Mouse (Mus musculus) natural killer cell, adult 2 months (primary cell): Measurements from ENCODE around the gene Lrrc32.

ENCODE experiments used
- DNase-seq, 2 experiments: peaks; one replicate each; pipeline ENCODE4 v3.0.0; 2022; ENCODE audit warnings: low spot score in 2 of 2

The Lrrc32 gene

GRCm38 (mm10) chr7:98489131-98489530 is at the start of gene Lrrc32:
Lrrc32 (plus strand) TSS chr7:98489283.
- peak in 1 of 2 experiments; percentile 26 for DNase-seq

GRCm38 (mm10) chr7:98439956-98440466 is 49.1 kb upstream of the Lrrc32 start, which contains the start of gene Gucy2d:
Gucy2d (plus strand) TSS chr7:98440416.
- DNase-seq: no peak

- DNase-seq: no peak
Measured at GRCm38 (mm10) chr7:98446873-98447272, 42.2 kb upstream of the Lrrc32 start.

GRCm38 (mm10) chr7:98447585-98448308 is 41.3 kb upstream of the Lrrc32 start:
- DNase-seq: no peak

DNA sequence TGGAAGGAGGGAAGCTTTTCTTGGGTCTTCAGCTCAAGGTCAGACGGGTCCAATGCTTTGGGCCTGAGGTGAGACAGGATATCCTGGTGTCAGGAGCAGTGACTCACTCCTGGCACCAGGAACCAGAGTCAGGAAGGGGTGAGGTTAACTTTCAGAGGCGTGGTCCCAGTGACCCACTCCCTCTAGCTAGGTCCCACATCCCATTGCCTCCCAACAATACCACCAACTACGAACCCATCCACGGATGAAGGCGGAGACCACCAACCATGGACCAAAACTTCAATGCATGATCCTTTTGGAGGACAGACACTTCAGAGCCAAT is 40.8 kb upstream of the Lrrc32 start:
- DNase-seq: no peak

- no peak for DNase-seq
Measured at GRCm38 (mm10) chr7:98449696-98450095, 39.4 kb upstream of the Lrrc32 start.

- DNase-seq: no peak
Measured at GRCm38 (mm10) chr7:98454397-98455120, 34.5 kb upstream of the Lrrc32 start.

DNA sequence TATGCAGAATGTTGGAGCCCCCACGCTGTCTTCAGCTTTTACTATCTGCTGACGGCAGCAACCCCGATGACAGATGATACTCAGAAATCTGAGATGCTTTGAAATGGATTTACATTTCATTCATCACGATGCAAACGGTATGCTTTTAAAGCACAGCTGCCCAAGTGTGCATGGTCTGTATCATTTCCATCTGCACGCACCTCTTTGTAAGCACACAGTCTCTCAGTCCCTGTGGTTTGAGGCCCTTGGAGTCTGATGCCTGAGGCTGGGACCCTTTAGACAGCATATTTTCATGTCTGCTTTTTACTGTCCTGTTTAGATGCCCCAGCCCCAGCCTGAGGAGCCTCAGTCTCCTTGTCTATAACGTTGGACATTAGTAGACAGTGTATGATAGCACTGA is 28.8 kb upstream of the Lrrc32 start:
- DNase-seq: no peak

DNA sequence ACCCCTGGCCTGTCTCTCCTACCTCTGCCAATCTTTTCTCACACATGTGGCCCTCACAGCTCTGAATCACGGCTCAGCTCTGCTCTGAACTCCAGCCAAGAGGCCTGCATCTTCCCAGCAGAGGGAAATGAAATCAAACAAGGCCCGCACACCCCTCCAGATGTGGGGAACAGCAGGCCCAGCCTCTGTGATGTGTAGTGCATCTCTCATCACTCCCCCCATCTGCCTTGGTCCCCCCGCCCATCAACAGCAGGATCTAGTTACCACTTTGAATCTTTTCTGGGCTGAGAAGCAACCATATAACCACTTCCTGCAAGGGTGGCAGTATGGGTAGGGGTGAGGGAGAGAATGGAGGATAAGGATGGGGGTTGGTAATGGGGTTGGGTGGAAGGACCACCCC is 20.0 kb upstream of the Lrrc32 start:
- no peak for DNase-seq

GRCm38 (mm10) chr7:98472529-98472928 is 16.6 kb upstream of the Lrrc32 start:
- DNase-seq: no peak

DNA sequence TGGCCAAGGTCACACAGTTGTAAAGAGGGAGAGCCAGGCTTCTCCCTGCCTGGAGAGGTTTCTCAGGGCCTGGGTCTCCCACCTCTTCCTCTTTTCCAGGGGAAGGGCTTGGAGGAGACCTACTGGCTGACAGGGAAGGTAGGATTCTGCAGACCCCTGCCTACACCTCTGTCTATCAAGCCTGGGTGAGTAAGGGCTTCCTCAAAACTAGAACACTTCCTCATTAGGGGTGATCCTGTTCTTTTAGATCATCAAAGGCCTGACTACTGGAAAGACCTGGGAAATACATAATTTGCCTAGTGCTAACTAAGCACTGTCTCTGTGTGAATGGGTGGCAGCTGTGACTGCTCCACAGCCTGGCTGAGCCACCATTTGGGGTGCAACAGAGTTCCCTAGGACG is 14.5 kb upstream of the Lrrc32 start:
- no peak for DNase-seq

DNA sequence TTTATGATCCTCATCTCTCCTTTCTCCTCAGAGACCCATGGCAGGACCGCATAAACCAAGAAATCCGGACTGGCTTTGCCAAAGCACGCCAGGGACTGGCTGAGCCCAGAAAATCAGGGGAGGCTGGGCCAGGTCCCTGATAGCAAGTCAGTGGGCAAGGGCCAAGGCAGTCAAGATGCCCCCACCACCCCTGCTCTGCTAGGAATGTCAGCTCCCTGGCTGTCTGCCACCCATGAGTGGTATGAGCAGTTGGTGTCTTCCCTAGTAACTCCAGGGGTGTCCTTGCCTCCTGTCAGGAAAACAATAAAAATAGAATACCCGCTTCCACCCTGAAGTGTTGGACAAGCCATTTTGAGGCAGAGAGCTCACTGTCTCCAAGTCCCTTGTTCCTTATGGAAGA is 11.9 kb upstream of the Lrrc32 start:
- DNase-seq: no peak

GRCm38 (mm10) chr7:98480481-98480880 is 8.6 kb upstream of the Lrrc32 start:
- DNase-seq: no peak

GRCm38 (mm10) chr7:98481066-98481734 is 7.9 kb upstream of the Lrrc32 start:
- DNase-seq: peak; percentile 54 to 72

DNA sequence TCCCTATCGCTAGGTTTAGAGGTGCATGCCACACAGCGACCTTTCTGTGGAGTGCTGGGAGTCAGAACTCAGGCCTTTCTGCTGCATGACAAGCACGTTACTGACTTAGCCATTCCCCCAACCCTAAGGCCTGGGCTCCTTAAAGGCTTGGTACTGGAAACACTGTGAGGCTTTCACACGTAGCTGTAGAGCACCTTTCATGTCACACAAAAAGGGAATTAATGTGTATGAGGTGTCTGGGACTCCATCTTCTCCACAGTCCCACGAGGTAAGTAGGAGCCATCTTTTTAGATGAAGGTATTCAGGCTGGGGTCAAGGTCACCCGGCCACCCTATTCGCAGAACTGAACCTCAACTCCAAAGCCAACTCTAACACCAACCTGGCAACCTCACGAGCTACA is 7.2 kb upstream of the Lrrc32 start:
- no peak for DNase-seq

DNA sequence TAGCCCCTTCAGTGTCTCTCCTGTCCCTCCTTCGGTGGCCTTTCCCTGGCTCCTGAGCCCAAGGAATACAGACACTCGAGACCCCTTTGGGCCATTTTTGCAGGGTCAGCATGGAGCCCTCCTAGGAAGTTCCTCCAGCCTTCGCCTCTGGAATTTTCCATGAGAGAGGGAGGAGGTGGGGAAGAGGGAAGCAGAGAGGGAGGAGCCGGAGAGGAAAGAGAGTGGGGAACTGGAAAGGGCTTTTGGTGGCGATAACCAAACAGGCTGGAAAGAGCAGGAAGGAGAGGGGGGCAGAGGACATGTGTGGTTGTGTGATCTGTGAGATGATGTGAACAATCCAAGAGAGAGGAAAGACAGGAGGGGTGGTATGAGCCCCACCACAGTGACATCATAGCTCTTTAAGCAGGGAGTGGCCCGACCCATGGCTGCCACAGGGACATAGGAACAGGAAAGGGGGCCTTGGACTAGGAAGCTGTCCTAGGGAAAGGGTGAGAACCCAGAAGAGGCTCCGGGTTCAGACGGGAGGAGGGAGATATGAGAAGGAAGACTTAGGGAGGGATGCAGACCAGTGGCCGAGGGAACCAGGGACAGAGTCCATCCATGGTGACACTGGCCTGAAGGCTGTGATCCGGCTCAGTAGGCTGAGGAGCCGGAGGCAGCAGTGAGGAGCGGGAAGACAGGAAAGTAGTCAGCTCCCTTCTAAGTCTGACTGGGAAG is 6.4 kb upstream of the Lrrc32 start:
- DNase-seq: no peak

DNA sequence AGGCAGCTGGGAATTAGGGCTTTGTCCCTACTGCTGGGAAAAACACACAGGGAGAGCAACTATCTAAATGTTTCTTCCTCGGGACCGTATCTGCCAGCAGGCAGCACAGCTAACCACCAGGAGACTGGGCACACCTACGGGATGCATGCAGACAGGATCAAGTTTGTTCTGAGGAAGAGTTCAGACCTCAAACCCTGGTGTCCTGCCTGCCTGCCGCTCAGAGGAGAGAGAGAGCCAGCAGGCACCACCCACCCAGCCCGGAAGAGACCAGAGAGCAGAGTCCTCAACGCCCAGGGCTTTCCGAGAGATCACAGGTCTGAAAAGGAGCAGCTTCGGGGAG is 5.8 kb upstream of the Lrrc32 start:
- no peak for DNase-seq

DNA sequence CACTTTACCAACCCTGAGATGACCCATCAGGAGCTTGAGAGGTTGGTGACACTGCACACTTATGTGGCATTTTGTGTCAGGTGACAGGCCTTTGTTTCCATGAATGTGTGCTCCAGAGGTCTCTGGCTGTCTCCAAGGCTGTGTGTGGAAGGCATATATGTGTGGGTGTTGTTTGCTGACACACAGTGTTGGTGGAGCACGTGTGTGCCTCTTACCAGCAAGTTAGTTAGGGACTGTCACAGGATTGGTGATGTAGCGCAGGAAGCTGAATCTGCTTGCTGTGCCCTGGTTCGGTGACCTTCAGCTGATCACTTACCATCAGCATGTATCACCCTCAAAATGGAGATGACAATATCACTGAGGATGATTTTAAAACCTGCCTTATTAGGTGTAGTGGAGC is 4.2 kb upstream of the Lrrc32 start:
- no peak for DNase-seq

DNA sequence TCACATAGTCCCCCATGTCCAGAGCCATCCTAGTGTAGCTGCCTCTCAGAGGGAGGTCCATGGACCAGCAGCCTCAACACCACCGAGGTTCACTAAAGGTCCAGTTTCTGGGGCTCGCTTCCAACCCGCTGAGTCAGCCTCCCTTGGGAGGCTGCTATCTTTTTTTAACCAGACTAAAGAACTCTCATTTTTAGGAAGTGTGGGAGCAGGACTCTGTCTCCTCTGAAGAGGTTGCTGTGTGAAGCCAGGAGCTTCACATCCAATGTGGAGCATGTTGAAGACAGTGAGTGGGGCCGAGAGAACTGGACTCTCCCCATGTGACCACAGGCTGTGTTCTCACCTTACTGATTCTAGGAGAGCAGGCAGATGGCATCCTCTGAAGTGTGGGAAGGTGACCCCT is 3.6 kb upstream of the Lrrc32 start:
- DNase-seq: no peak

GRCm38 (mm10) chr7:98486471-98486917 is 2.6 kb upstream of the Lrrc32 start:
- peak in 1 of 2 experiments; percentile 64 for DNase-seq

GRCm38 (mm10) chr7:98487202-98487980 is 1.7 kb upstream of the Lrrc32 start:
- peak in 1 of 2 experiments; percentile 13 for DNase-seq
